Mouse (Mus musculus) CH12.LX (cell line): ENCODE results near the gene Jmjd1c. TPM values are rescaled to one million over a fixed set of nuclear protein-coding genes. Genes with fewer than 3 reads are reported as not detected.

ENCODE experiments used
- DNase-seq: peaks from one replicate; pipeline ENCODE4 v3.0.0-alpha.2; 2013; ENCODE audit errors: extremely low read depth
- H3K27ac ChIP-seq: 2 replicates; pipeline ENCODE4 v1.5.1; 2012; ENCODE audit warnings: low read depth, mild to moderate bottlenecking, control low read depth, moderate library complexity; ENCODE audit not compliant: insufficient read depth
- H3K27me3 ChIP-seq: replicated peaks from 2 replicates; pipeline ENCODE3; 2012; ENCODE audit warnings: inconsistent platforms
- H3K36me3 ChIP-seq, 2 experiments: replicated peaks in 1 of 2; 2 replicates each; pipeline versions ENCODE3 to v1.6.1; 2012; ENCODE audit warnings: inconsistent platforms in 1 of 2, low read length in 1 of 2, mild to moderate bottlenecking in 1 of 2, mixed read lengths in 1 of 2, moderate library complexity in 1 of 2; ENCODE audit not compliant: control insufficient read depth in 1 of 2, insufficient read depth in 1 of 2
- H3K4me1 ChIP-seq, 2 experiments: 2 replicates each; pipeline ENCODE4 v1.6.1; 2012; ENCODE audit warnings: inconsistent platforms in 1 of 2, moderate library complexity in 1 of 2; ENCODE audit not compliant: insufficient read depth in 2 of 2, control insufficient read depth in 1 of 2
- H3K4me2 ChIP-seq: 2 replicates; pipeline ENCODE4 v1.6.1; 2012; ENCODE audit warnings: low read depth, mild to moderate bottlenecking, control low read depth; ENCODE audit not compliant: poor library complexity, insufficient read depth, severe bottlenecking
- H3K4me3 ChIP-seq, 3 experiments: fragments of 150-350 bp in 1 of 3; sonication (generic) in 1 of 3; replicated peaks in 1 of 3; 2 replicates each; pipeline versions ENCODE3 to v1.5.1; 2011 to 2012; ENCODE audit warnings: low read depth in 2 of 3, low read length in 2 of 3, mild to moderate bottlenecking in 2 of 3, moderate library complexity in 2 of 3, control low read depth in 1 of 3, improper control_type of control experiment in 1 of 3, inconsistent platforms in 1 of 3, mixed read lengths in 1 of 3; ENCODE audit not compliant: poor library complexity in 1 of 3
- H3K79me2 ChIP-seq: replicated peaks from 2 replicates; pipeline ENCODE4 v1.6.1; 2012; ENCODE audit warnings: mild to moderate bottlenecking, moderate library complexity; ENCODE audit not compliant: control insufficient read depth, poor library complexity, insufficient read depth, severe bottlenecking; ENCODE audit errors: extremely low read depth
- H3K9ac ChIP-seq: 2 replicates; pipeline ENCODE4 v1.6.1; 2012; ENCODE audit warnings: low read depth, mild to moderate bottlenecking, control low read depth, moderate library complexity; ENCODE audit not compliant: insufficient read depth
- H3K9me3 ChIP-seq: replicated peaks from 2 replicates; pipeline ENCODE3; 2012; ENCODE audit warnings: low read length, inconsistent platforms, mixed read lengths
- BHLHE40 ChIP-seq: IDR thresholded peaks from 2 replicates; pipeline ENCODE4 v1.6.1; 2011; ENCODE audit warnings: mild to moderate bottlenecking, low read depth, low read length, improper control_type of control experiment
- CTCF ChIP-seq, 2 experiments: IDR thresholded peaks in 1 of 2; conservative IDR thresholded peaks in 1 of 2; 2 replicates each; pipeline ENCODE4 v1.5.1; 2011 to 2012; ENCODE audit warnings: low read depth in 2 of 2, low read length in 2 of 2, improper control_type of control experiment in 1 of 2, inconsistent platforms in 1 of 2, mild to moderate bottlenecking in 1 of 2, moderate library complexity in 1 of 2
- E2F4 ChIP-seq: IDR thresholded peaks from 2 replicates; pipeline ENCODE4 v1.6.1; 2011; ENCODE audit warnings: low read depth, low read length, improper control_type of control experiment; ENCODE audit not compliant: insufficient replicate concordance
- ETS1 ChIP-seq: conservative IDR thresholded peaks from 2 replicates; pipeline ENCODE4 v1.6.1; 2012; ENCODE audit warnings: low read depth, mild to moderate bottlenecking, inconsistent platforms, low read length, improper control_type of control experiment, moderate library complexity
- HCFC1 ChIP-seq: IDR thresholded peaks from 2 replicates; pipeline ENCODE4 v1.6.1; 2012; ENCODE audit warnings: low read depth, mild to moderate bottlenecking, inconsistent platforms, low read length, improper control_type of control experiment
- IRF4 ChIP-seq: IDR thresholded peaks from 2 replicates; pipeline ENCODE4 v1.6.1; 2014; ENCODE audit warnings: low read depth, mild to moderate bottlenecking, inconsistent platforms, low read length, improper control_type of control experiment
- JUN ChIP-seq: IDR thresholded peaks from 2 replicates; pipeline ENCODE4 v1.6.1; 2011; ENCODE audit warnings: low read depth, mild to moderate bottlenecking, low read length, improper control_type of control experiment, moderate library complexity; ENCODE audit not compliant: insufficient read depth
- KAT2A ChIP-seq: IDR thresholded peaks from 2 replicates; pipeline ENCODE4 v1.6.1; 2012; ENCODE audit warnings: low read length, improper control_type of control experiment, inconsistent platforms; ENCODE audit not compliant: insufficient replicate concordance
- MAX ChIP-seq: IDR thresholded peaks from 2 replicates; pipeline ENCODE4 v1.6.1; 2011; ENCODE audit warnings: low read length, improper control_type of control experiment
- MAZ ChIP-seq: IDR thresholded peaks from 2 replicates; pipeline ENCODE4 v1.6.1; 2012; ENCODE audit warnings: low read depth, mild to moderate bottlenecking, inconsistent platforms, low read length, improper control_type of control experiment, moderate library complexity
- MEF2A ChIP-seq: IDR thresholded peaks from 2 replicates; pipeline ENCODE4 v1.6.1; 2014; ENCODE audit warnings: low read depth, mild to moderate bottlenecking, inconsistent platforms, low read length, improper control_type of control experiment, borderline replicate concordance
- MXI1 ChIP-seq: IDR thresholded peaks from 2 replicates; pipeline ENCODE4 v1.6.1; 2011; ENCODE audit warnings: mild to moderate bottlenecking, low read depth, low read length, improper control_type of control experiment
- MYC ChIP-seq: IDR thresholded peaks from 2 replicates; pipeline ENCODE4 v1.6.1; 2011; ENCODE audit warnings: low read depth, mild to moderate bottlenecking, improper control_type of control experiment, low read length
- PAX5 ChIP-seq: IDR thresholded peaks from 2 replicates; pipeline ENCODE4 v1.6.1; 2012; ENCODE audit warnings: low read length, inconsistent platforms, mixed read lengths
- POLR2A ChIP-seq: IDR thresholded peaks from 2 replicates; pipeline ENCODE4 v1.6.1; 2011; ENCODE audit warnings: low read depth, mild to moderate bottlenecking, improper control_type of control experiment, low read length
- POLR2AphosphoS2 ChIP-seq: IDR thresholded peaks from 2 replicates; pipeline ENCODE4 v1.6.1; 2011; ENCODE audit warnings: low read depth, low read length, improper control_type of control experiment
- RAD21 ChIP-seq: IDR thresholded peaks from 2 replicates; pipeline ENCODE4 v1.6.1; 2011; ENCODE audit warnings: low read depth, mild to moderate bottlenecking, low read length, improper control_type of control experiment, moderate library complexity
- SIN3A ChIP-seq: IDR thresholded peaks from 2 replicates; pipeline ENCODE4 v1.6.1; 2012; ENCODE audit warnings: low read length, improper control_type of control experiment, inconsistent platforms
- SMC3 ChIP-seq: IDR thresholded peaks from 2 replicates; pipeline ENCODE4 v1.6.1; 2011; ENCODE audit warnings: low read depth, low read length, improper control_type of control experiment
- TBP ChIP-seq: conservative IDR thresholded peaks from 2 replicates; pipeline ENCODE4 v1.6.1; 2011; ENCODE audit warnings: low read depth, low read length, improper control_type of control experiment
- TCF12 ChIP-seq: IDR thresholded peaks from 2 replicates; pipeline ENCODE4 v1.6.1; 2014; ENCODE audit warnings: low read depth, mild to moderate bottlenecking, inconsistent platforms, low read length, improper control_type of control experiment
- UBTF ChIP-seq: IDR thresholded peaks from 2 replicates; pipeline ENCODE4 v1.6.1; 2012; ENCODE audit warnings: low read depth, mild to moderate bottlenecking, inconsistent platforms, low read length, improper control_type of control experiment, moderate library complexity
- USF1 ChIP-seq: IDR thresholded peaks from 2 replicates; pipeline ENCODE4 v1.6.1; 2014; ENCODE audit warnings: low read depth, mild to moderate bottlenecking, inconsistent platforms, low read length, improper control_type of control experiment
- USF2 ChIP-seq: conservative IDR thresholded peaks from 2 replicates; pipeline ENCODE4 v1.6.1; 2011; ENCODE audit warnings: low read depth, low read length, improper control_type of control experiment
- ZNF384 ChIP-seq: IDR thresholded peaks from 2 replicates; pipeline ENCODE4 v1.6.1; 2012; ENCODE audit warnings: low read depth, low read length, improper control_type of control experiment, inconsistent platforms
- dilution Hi-C: fragments of 300-500 bp; cut with MboI; formaldehyde crosslinking; loops from 2 replicates; pipeline ENCODE4 v1.14.3; 2020; ENCODE audit warnings: low sequenced_read_pairs; ENCODE audit not compliant: extremely low pct_unique_long_range_greater_than_20kb, extremely low pct_ligation_motif_present
- in situ Hi-C: fragments of 300-500 bp; cut with MboI; formaldehyde crosslinking; loops from 3 replicates; pipeline ENCODE4 v1.14.3; 2019; ENCODE audit warnings: low sequenced_read_pairs, low pct_ligation_motif_present, low pct_unique_long_range_greater_than_20kb, mixed read lengths
- polyA plus RNA-seq: library from polyadenylated mRNA; unstranded; fragments of >175 nt; gene quantifications from 2 replicates; pipeline ENCODE4 v1.2.1, GENCODE M21; 2012; ENCODE audit warnings: low read depth; ENCODE audit not compliant: insufficient read length
- total RNA-seq, 2 experiments: library from RNA; depleted of rRNA; stranded (reverse); fragments of 300-350 nt in 1 of 2; fragments of >200 nt in 1 of 2; gene quantifications; 2 replicates each; pipeline ENCODE4 v1.2.3; 2012 to 2014

Jmjd1c gene
- total and polyA plus RNA-seq, 3 experiments: 41.2 to 50.1 (median 41.6) TPM

- peaks cover 18 to 85% of the 10 kb centered on the region in 2 experiments for H3K4me1 ChIP-seq
- peak overlapping the region; percentile 98 for H3K27ac ChIP-seq
- dilution Hi-C loops (no loop called here), in situ Hi-C loops (no loop called here)
- H3K36me3 ChIP-seq: peaks cover 9 to 11% of the 10 kb centered on the region in 2 experiments
- H3K79me2 ChIP-seq: peaks cover 75% of the 10 kb centered on the region
- H3K27me3 ChIP-seq: no peaks in the 10 kb centered on the region
- DNase-seq: no peak
- TF ChIP-seq MAX (no peak), MYC (no peak), SIN3A (no peak), KAT2A (no peak), RAD21 (no peak), POLR2AphosphoS2 (no peak), UBTF (no peak), USF1 (peak; percentile 15), MAZ (no peak), BHLHE40 (peak; percentile 49), SMC3 (no peak), TBP (no peak), MEF2A (no peak), JUN (no peak), POLR2A (no peak), PAX5 (no peak), E2F4 (no peak), USF2 (no peak), TCF12 (0 out of 2 replicates have a peak, but pooled peaks have one; percentile 6)
- no peaks in the 10 kb centered on the region for H3K9me3 ChIP-seq
- H3K9ac ChIP-seq: peak overlapping the region; percentile 17
- H3K4me2 ChIP-seq: peak overlapping the region; percentile 83
- peak overlapping the region in 1 of 3 experiments; percentile 20 for H3K4me3 ChIP-seq
Observed at GRCm38 (mm10) chr10:67065927-67066326, 30.0 kb upstream of the Jmjd1c start.

- peaks cover 80% of the 10 kb centered on the region for H3K79me2 ChIP-seq
- H3K9ac ChIP-seq: peak overlapping the region; percentile 17
- dilution Hi-C loops (no loop called here), in situ Hi-C loops (no loop called here)
- H3K4me3 ChIP-seq: peak overlapping the region in 1 of 3 experiments; percentile 20
- H3K4me2 ChIP-seq: peak overlapping the region; percentile 83
- DNase-seq: peak; percentile 71
- H3K27ac ChIP-seq: peak overlapping the region; percentile 98
- H3K4me1 ChIP-seq: peaks cover 18 to 85% of the 10 kb centered on the region in 2 experiments
- no peaks in the 10 kb centered on the region for H3K27me3 ChIP-seq
- H3K9me3 ChIP-seq: no peaks in the 10 kb centered on the region
- TF ChIP-seq HCFC1: no peak
- peak; percentile 21; the same call in 1 of the 2 replicates for TF ChIP-seq MXI1
- TF ChIP-seq ETS1: peak; percentile 78
- 0 out of 2 replicates have a peak, but pooled peaks have one; percentile 38 for TF ChIP-seq IRF4
- TF ChIP-seq PAX5: no peak
- TF ChIP-seq BHLHE40: 0 out of 2 replicates have a peak, but pooled peaks have one; percentile 6
- peak; percentile 44; the same call in 1 of the 2 replicates for TF ChIP-seq TCF12
- TF ChIP-seq CTCF (conservative IDR thresholded peaks at IDR 0.05 in 1 of 2, IDR thresholded peaks at IDR 0.05 in 1 of 2; ENCODE audit: low read depth in 2 of 2, low read length in 2 of 2): peak in 1 of 2 experiments; percentile 33; a peak in 2 of 4 replicates
- TF ChIP-seq MEF2A: peak; percentile 56; the same call in 1 of the 2 replicates
- TF ChIP-seq ZNF384: peak; percentile 49
- peaks cover 7 to 8% of the 10 kb centered on the region in 2 experiments for H3K36me3 ChIP-seq
Observed at GRCm38 (mm10) chr10:67066421-67066820, 29.5 kb upstream of the Jmjd1c start.
